Mouse (Mus musculus) retina, adult 2 months (tissue): Measurements from ENCODE around the gene Yy1.
"Not testable (repeated sequence)": the region's sequence is repeated elsewhere in the genome, so short reads cannot be mapped to it uniquely, and the experiment has no call there.

ENCODE experiments used
- DNase-seq: peaks from one replicate; pipeline ENCODE4 v3.0.0-alpha.2; 2012; ENCODE audit warnings: low read depth, low spot score

Yy1 gene

GRCm38 (mm10) chr12:108826282-108826957 lies 33.6 kb downstream of the Yy1 start:
- no peak for DNase-seq

GRCm38 (mm10) chr12:108826958-108827535 lies 34.3 kb downstream of the Yy1 start:
- no peak for DNase-seq

- DNase-seq = no peak
Observed at GRCm38 (mm10) chr12:108827641-108828040, 34.9 kb downstream of the Yy1 start.

GRCm38 (mm10) chr12:108829636-108830035 lies 36.9 kb downstream of the Yy1 start:
- DNase-seq = no peak

GRCm38 (mm10) chr12:108830358-108830757 lies 37.6 kb downstream of the Yy1 start:
- DNase-seq = no peak

GRCm38 (mm10) chr12:108831966-108832643 lies 39.3 kb downstream of the Yy1 start:
- no peak for DNase-seq

GRCm38 (mm10) chr12:108832851-108833250 lies 40.1 kb downstream of the Yy1 start:
- no peak for DNase-seq

- no peak for DNase-seq
Observed at GRCm38 (mm10) chr12:108833408-108833807, 40.6 kb downstream of the Yy1 start.

GRCm38 (mm10) chr12:108834337-108834736 lies 41.6 kb downstream of the Yy1 start:
- DNase-seq = no peak

GRCm38 (mm10) chr12:108834786-108835185 lies 42.0 kb downstream of the Yy1 start:
- no peak for DNase-seq

- DNase-seq = no peak
Observed at GRCm38 (mm10) chr12:108835208-108835839, 42.6 kb downstream of the Yy1 start.

GRCm38 (mm10) chr12:108835840-108836409 lies 43.2 kb downstream of the Yy1 start, which contains the start of the genes Slc25a29 and Slc25a47:
Slc25a29 (minus strand) TSS chr12:108835883.
Slc25a47 (plus strand) TSS chr12:108836046.
- DNase-seq = peak; percentile 88

GRCm38 (mm10) chr12:108836722-108837121 lies 43.9 kb downstream of the Yy1 start:
- no peak for DNase-seq

GRCm38 (mm10) chr12:108841181-108841580 lies 48.4 kb downstream of the Yy1 start:
- no peak for DNase-seq

GRCm38 (mm10) chr12:108842663-108843062 lies 49.9 kb downstream of the Yy1 start:
- DNase-seq = no peak

- DNase-seq = not testable (repeated sequence)
Observed at GRCm38 (mm10) chr12:108848033-108848432, 55.3 kb downstream of the Yy1 start.

GRCm38 (mm10) chr12:108849488-108850022 lies 56.8 kb downstream of the Yy1 start:
- no peak for DNase-seq

- DNase-seq = peak; percentile 22
Observed at GRCm38 (mm10) chr12:108850129-108850528, 57.4 kb downstream of the Yy1 start.

GRCm38 (mm10) chr12:108850886-108851285 lies 58.1 kb downstream of the Yy1 start:
- DNase-seq = no peak

GRCm38 (mm10) chr12:108852822-108853221 lies 60.0 kb downstream of the Yy1 start:
- DNase-seq = no peak

GRCm38 (mm10) chr12:108855081-108855480 lies 62.3 kb downstream of the Yy1 start:
- no peak for DNase-seq

GRCm38 (mm10) chr12:108856186-108856585 lies 63.4 kb downstream of the Yy1 start:
- DNase-seq = no peak
